Mouse (Mus musculus): ENCODE measurements around the gene Vars. TPM values are rescaled to one million over a fixed set of nuclear protein-coding genes. Genes with fewer than 3 reads are reported as not detected.
"Not testable (repeated sequence)": the region's sequence is repeated elsewhere in the genome, so short reads cannot be mapped to it uniquely, and the experiment has no call there.

Vars gene
- polyA plus RNA-seq (2015; fragmentation: Nextera tagmentation; extraction: Ambion mirVana) = 132 and 137 TPM in 2 replicates

DNA sequence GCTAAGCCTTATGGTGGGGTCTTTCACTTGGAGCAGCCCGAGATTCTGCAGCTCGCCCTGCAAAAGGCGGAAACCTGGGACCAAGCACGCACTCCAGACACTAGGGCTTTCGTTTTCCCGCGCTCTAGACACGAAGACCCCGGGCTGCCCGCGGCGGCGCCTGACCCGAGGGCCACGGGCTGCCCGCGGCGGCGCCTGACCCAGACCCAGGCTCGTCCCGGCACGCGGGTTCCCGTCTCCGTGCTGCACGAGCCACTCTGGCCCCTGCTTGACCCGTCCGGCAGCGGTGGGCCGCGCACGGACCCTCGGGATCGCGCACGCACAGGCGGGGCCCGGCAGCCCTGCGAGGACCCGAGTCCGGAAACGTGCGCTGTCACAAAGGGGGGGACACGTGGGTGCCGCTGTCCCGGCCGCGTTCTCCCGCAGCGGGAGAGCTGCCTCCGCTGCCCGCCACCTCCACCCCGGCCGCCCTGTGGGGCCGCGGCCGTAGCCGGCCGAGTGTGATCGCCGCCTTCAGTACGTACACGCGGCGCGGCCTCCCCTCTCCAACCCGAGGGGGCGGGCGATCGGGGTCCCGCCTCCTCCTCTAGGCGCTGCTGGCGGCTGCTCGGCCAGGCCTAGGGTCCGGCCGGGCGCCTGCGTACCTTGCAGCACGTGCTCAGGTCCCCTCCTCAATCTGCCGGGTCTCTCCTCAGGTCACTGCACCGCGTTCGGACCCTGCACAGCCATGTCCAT is at the start of gene Vars:
Vars (plus strand) TSS at position 271 of the 735 bp plus-strand sequence.
- WGBS = 0% methylated on average over 70 of the region's 83 CpGs
- Histone ChIP-seq H3K27ac (ENCODE audit: low read length) (peak within 1 kb of the TSS; percentile 97), H3K27me3 (ENCODE audit: insufficient read depth, low read length) (no peaks in the 10 kb centered on the region), H3K4me1 (ENCODE audit: insufficient read depth, low read length) (peaks cover 34% of the 10 kb centered on the region), H3K4me2 (replicated peaks; ENCODE audit: low read depth, low read length) (peak within 1 kb of the TSS; percentile 100), H3K9ac (replicated peaks; ENCODE audit: low read length) (peak within 1 kb of the TSS; percentile 98), H3K4me3 (ENCODE audit: low read length) (peak within 1 kb of the TSS; percentile 93), H3K9me3 (ENCODE audit: low read length) (peaks cover 3% of the 10 kb centered on the region; the same call in 1 of the 2 replicates), H3K36me3 (ENCODE audit: insufficient read depth, low read length) (peaks cover 43% of the 10 kb centered on the region)
- ATAC-seq (ENCODE audit: low FRiP score, low TSS enrichment) = peak; percentile 94

DNA sequence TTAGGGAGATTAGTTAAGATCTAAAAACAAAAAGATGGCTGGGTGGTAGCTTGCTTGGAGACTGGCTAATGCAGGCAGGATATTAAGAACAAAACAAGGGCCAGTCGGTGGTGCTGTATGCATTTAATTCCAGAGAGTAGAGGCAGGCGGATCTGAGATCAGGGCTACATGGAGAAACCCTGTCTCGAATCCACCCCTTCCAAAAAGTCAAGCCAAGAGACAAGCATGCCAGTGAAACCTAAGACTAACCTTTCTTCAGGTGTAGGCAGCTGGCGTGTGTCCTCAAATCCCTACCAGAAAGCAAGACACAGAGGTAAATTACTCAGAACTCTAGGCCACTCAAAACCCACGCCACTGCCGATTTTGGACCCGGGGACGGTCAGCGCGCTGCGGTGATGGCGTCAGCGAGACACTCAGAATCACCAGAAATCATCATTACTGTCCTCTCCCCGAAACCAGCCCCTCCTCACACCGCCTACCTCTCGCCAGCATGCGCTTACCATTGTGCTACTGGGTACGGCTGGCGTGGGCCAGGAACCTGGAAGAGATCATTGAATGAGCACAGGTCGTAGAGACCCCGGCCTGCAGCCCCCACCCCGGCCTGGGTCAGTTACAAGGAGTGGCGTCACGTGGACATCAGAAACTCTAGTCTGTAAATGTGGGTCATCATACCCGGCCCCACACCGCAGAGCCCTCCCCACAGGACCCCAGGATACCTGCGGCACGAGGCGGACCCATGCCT is 49.0 kb upstream of the Vars start:
- H3K9me3 ChIP-seq (ENCODE audit: low read length) = no peaks in the 10 kb centered on the region
- under 1% methylated on average over 29 of the region's 29 CpGs for WGBS
- H3K27ac ChIP-seq (ENCODE audit: low read length) = peak overlapping the region; percentile 89
- peak overlapping the region; percentile 71 for H3K4me2 ChIP-seq (replicated peaks; ENCODE audit: low read depth, low read length)
- peak overlapping the region; percentile 88 for H3K4me3 ChIP-seq (ENCODE audit: low read length)
- H3K36me3 ChIP-seq (ENCODE audit: insufficient read depth, low read length) = peaks cover 21% of the 10 kb centered on the region
- peak overlapping the region; percentile 96 for H3K9ac ChIP-seq (replicated peaks; ENCODE audit: low read length)
- H3K4me1 ChIP-seq (ENCODE audit: insufficient read depth, low read length) = peaks cover 9% of the 10 kb centered on the region
- peak; percentile 24; the same call in 1 of the 2 replicates for ATAC-seq (ENCODE audit: low FRiP score, low TSS enrichment)
- no peaks in the 10 kb centered on the region for H3K27me3 ChIP-seq (ENCODE audit: insufficient read depth, low read length)

DNA sequence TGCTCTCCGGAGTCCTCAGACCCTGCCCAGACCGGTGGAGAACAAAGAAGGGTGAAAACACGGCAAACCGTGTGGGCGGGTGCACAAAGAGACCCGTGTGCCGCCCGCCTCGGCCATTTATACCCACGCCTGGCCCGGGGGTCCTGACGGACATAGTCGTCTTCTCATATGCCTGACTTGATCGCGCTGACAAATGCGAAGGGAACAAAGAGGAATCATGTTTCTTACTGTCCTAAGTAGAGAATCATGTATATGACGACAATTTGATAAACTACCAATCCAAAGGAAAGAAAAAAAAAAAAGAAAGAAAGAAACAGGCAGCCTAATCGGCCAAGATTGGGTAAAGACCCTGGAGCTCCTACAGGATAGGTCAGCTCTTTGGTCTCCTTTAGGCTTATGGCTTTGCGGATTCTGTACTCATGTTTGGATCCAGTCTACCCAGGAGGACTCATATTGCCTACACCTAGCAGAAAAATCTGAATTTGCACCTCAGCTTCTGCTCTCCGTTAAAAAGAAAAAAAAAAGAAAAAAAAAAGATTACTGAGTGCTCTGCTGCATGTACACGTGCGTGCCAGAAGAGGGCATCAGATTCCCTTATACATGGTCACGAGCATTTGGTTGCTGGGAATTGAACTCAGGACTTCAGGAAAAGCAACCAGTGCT is 48.3 kb upstream of the Vars start:
- Histone ChIP-seq H3K4me1 (ENCODE audit: insufficient read depth, low read length) (peaks cover 9% of the 10 kb centered on the region), H3K9ac (replicated peaks; ENCODE audit: low read length) (peak overlapping the region; percentile 96), H3K9me3 (ENCODE audit: low read length) (no peaks in the 10 kb centered on the region), H3K4me2 (replicated peaks; ENCODE audit: low read depth, low read length) (peak overlapping the region; percentile 71), H3K27me3 (ENCODE audit: insufficient read depth, low read length) (no peaks in the 10 kb centered on the region), H3K27ac (ENCODE audit: low read length) (peak overlapping the region; percentile 89), H3K36me3 (ENCODE audit: insufficient read depth, low read length) (peaks cover 21% of the 10 kb centered on the region), H3K4me3 (ENCODE audit: low read length) (peak overlapping the region; percentile 88)
- 1% methylated on average over 23 of the region's 23 CpGs for WGBS
- ATAC-seq (ENCODE audit: low FRiP score, low TSS enrichment) = peak; percentile 80

- Histone ChIP-seq H3K27ac (ENCODE audit: low read length) (no peak overlapping the region), H3K4me2 (replicated peaks; ENCODE audit: low read depth, low read length) (peak overlapping the region; percentile 71; the same call in 1 of the 2 replicates), H3K36me3 (ENCODE audit: insufficient read depth, low read length) (peaks cover 21% of the 10 kb centered on the region), H3K4me3 (ENCODE audit: low read length) (no peak overlapping the region; the same call in 1 of the 2 replicates), H3K27me3 (ENCODE audit: insufficient read depth, low read length) (no peaks in the 10 kb centered on the region), H3K9ac (replicated peaks; ENCODE audit: low read length) (no peak overlapping the region; the same call in 1 of the 2 replicates), H3K9me3 (ENCODE audit: low read length) (no peaks in the 10 kb centered on the region), H3K4me1 (ENCODE audit: insufficient read depth, low read length) (peaks cover 9% of the 10 kb centered on the region)
- no peak for ATAC-seq (ENCODE audit: low FRiP score, low TSS enrichment)
- 86% methylated on average over 3 of the region's 3 CpGs for WGBS
Observed at GRCm38 (mm10) chr17:34953258-34953657, 47.5 kb upstream of the Vars start.

GRCm38 (mm10) chr17:34953904-34954303 is 46.9 kb upstream of the Vars start:
- H3K27me3 ChIP-seq (ENCODE audit: insufficient read depth, low read length) = no peaks in the 10 kb centered on the region
- WGBS = 78% methylated on average over 4 of the region's 4 CpGs
- H3K9ac ChIP-seq (replicated peaks; ENCODE audit: low read length) = no peak overlapping the region
- H3K9me3 ChIP-seq (ENCODE audit: low read length) = no peaks in the 10 kb centered on the region
- ATAC-seq (ENCODE audit: low FRiP score, low TSS enrichment) = no peak
- H3K36me3 ChIP-seq (ENCODE audit: insufficient read depth, low read length) = peaks cover 19% of the 10 kb centered on the region
- no peak overlapping the region for H3K4me3 ChIP-seq (ENCODE audit: low read length)
- no peak overlapping the region for H3K27ac ChIP-seq (ENCODE audit: low read length)
- no peak overlapping the region for H3K4me2 ChIP-seq (replicated peaks; ENCODE audit: low read depth, low read length)
- peaks cover 9% of the 10 kb centered on the region for H3K4me1 ChIP-seq (ENCODE audit: insufficient read depth, low read length)

- ATAC-seq (ENCODE audit: low FRiP score, low TSS enrichment) = no peak
- Histone ChIP-seq H3K4me2 (replicated peaks; ENCODE audit: low read depth, low read length) (no peak overlapping the region), H3K27ac (ENCODE audit: low read length) (no peak overlapping the region), H3K9me3 (ENCODE audit: low read length) (no peaks in the 10 kb centered on the region), H3K27me3 (ENCODE audit: insufficient read depth, low read length) (no peaks in the 10 kb centered on the region), H3K4me3 (ENCODE audit: low read length) (no peak overlapping the region), H3K9ac (replicated peaks; ENCODE audit: low read length) (no peak overlapping the region), H3K36me3 (ENCODE audit: insufficient read depth, low read length) (peaks cover 13% of the 10 kb centered on the region), H3K4me1 (ENCODE audit: insufficient read depth, low read length) (peaks cover 9% of the 10 kb centered on the region)
- 83% methylated on average over 4 of the region's 4 CpGs for WGBS
Observed at GRCm38 (mm10) chr17:34954831-34955230, 46.0 kb upstream of the Vars start.

GRCm38 (mm10) chr17:34955884-34956283 is 44.9 kb upstream of the Vars start:
- Histone ChIP-seq H3K4me1 (ENCODE audit: insufficient read depth, low read length) (peaks cover 11% of the 10 kb centered on the region), H3K27ac (ENCODE audit: low read length) (no peak overlapping the region), H3K36me3 (ENCODE audit: insufficient read depth, low read length) (peaks cover 3% of the 10 kb centered on the region; the same call in 1 of the 2 replicates), H3K9me3 (ENCODE audit: low read length) (no peaks in the 10 kb centered on the region), H3K4me3 (ENCODE audit: low read length) (no peak overlapping the region), H3K4me2 (replicated peaks; ENCODE audit: low read depth, low read length) (no peak overlapping the region), H3K9ac (replicated peaks; ENCODE audit: low read length) (no peak overlapping the region), H3K27me3 (ENCODE audit: insufficient read depth, low read length) (no peaks in the 10 kb centered on the region)
- 84% methylated on average over 3 of the region's 3 CpGs for WGBS
- no peak for ATAC-seq (ENCODE audit: low FRiP score, low TSS enrichment)

GRCm38 (mm10) chr17:34956340-34956739 is 44.4 kb upstream of the Vars start:
- Histone ChIP-seq H3K4me3 (ENCODE audit: low read length) (no peak overlapping the region), H3K9ac (replicated peaks; ENCODE audit: low read length) (no peak overlapping the region), H3K4me2 (replicated peaks; ENCODE audit: low read depth, low read length) (no peak overlapping the region), H3K27ac (ENCODE audit: low read length) (no peak overlapping the region), H3K27me3 (ENCODE audit: insufficient read depth, low read length) (no peaks in the 10 kb centered on the region), H3K4me1 (ENCODE audit: insufficient read depth, low read length) (peaks cover 13% of the 10 kb centered on the region), H3K36me3 (ENCODE audit: insufficient read depth, low read length) (no peaks in the 10 kb centered on the region), H3K9me3 (ENCODE audit: low read length) (no peaks in the 10 kb centered on the region)
- ATAC-seq (ENCODE audit: low FRiP score, low TSS enrichment) = no peak
- WGBS = 44% methylated on average over 1 of the region's 1 CpGs

- WGBS = 16% methylated on average over 29 of the region's 40 CpGs
- not testable (repeated sequence) for H3K27me3 ChIP-seq (ENCODE audit: insufficient read depth, low read length); H3K4me3 ChIP-seq (ENCODE audit: low read length); ATAC-seq (ENCODE audit: low FRiP score, low TSS enrichment); H3K36me3 ChIP-seq (ENCODE audit: insufficient read depth, low read length); H3K9ac ChIP-seq (replicated peaks; ENCODE audit: low read length); H3K9me3 ChIP-seq (ENCODE audit: low read length); H3K27ac ChIP-seq (ENCODE audit: low read length)
- 0 out of 2 replicates have a peak overlapping the region, but pooled peaks have one; percentile 4 for H3K4me2 ChIP-seq (replicated peaks; ENCODE audit: low read depth, low read length)
- H3K4me1 ChIP-seq (ENCODE audit: insufficient read depth, low read length) = peaks cover 17% of the 10 kb centered on the region
Observed at GRCm38 (mm10) chr17:34957291-34957690, 43.5 kb upstream of the Vars start.

All from kidney, embryonic 16.5 days (tissue).